Mouse (Mus musculus) stomach, embryonic 14.5 days (tissue): ENCODE measurements around the gene Ubash3b. TPM values are rescaled to one million over a fixed set of nuclear protein-coding genes. Genes with fewer than 3 reads are reported as not detected.

Source experiments
- ATAC-seq: fragments of 200-750 bp; cut with Nextera tagmentation; 2 replicates; pipeline ENCODE4 v1.8.0; 2017; ENCODE audit warnings: low read depth, moderate TSS enrichment; ENCODE audit not compliant: insufficient number of reproducible peaks, insufficient read depth, low FRiP score
- H3K27ac ChIP-seq: fragments of 300-500 bp; sonication (generic); 2 replicates; pipeline ENCODE4 v1.5.1; 2014; ENCODE audit warnings: mild to moderate bottlenecking, low read length, moderate library complexity, mixed read lengths
- H3K27me3 ChIP-seq: fragments of 300-500 bp; sonication (generic); 2 replicates; pipeline ENCODE4 v1.6.1; 2014; ENCODE audit warnings: low read length, control low read depth, mixed read lengths; ENCODE audit not compliant: control insufficient read depth, insufficient read depth
- H3K36me3 ChIP-seq: fragments of 300-500 bp; sonication (generic); 2 replicates; pipeline ENCODE4 v1.6.1; 2014; ENCODE audit warnings: mild to moderate bottlenecking, control low read depth, low read length, moderate library complexity, mixed read lengths; ENCODE audit not compliant: control insufficient read depth, insufficient read depth
- H3K4me1 ChIP-seq: fragments of 300-500 bp; sonication (generic); 2 replicates; pipeline ENCODE4 v1.6.1; 2014; ENCODE audit warnings: low read length, control low read depth, mixed read lengths; ENCODE audit not compliant: control insufficient read depth, insufficient read depth
- H3K4me2 ChIP-seq: fragments of 300-500 bp; sonication (generic); replicated peaks from 2 replicates; pipeline ENCODE4 v1.6.1; 2014; ENCODE audit warnings: low read depth, low read length, control low read depth
- H3K4me3 ChIP-seq: fragments of 300-500 bp; sonication (generic); 2 replicates; pipeline ENCODE4 v1.5.1; 2014; ENCODE audit warnings: low read depth, low read length, control low read depth
- H3K9ac ChIP-seq: fragments of 300-500 bp; sonication (generic); replicated peaks from 2 replicates; pipeline ENCODE4 v1.6.1; 2014; ENCODE audit warnings: low read depth, mild to moderate bottlenecking, control low read depth, low read length, moderate library complexity, mixed read lengths
- H3K9me3 ChIP-seq: fragments of 300-500 bp; sonication (generic); 2 replicates; pipeline ENCODE4 v1.6.1; 2016; ENCODE audit warnings: low read depth, low read length, control low read depth; ENCODE audit not compliant: control insufficient read depth
- WGBS: fragments of 180-500 bp; shearing (Covaris S2); extraction: QIAGEN DNeasy Blood & Tissue Kit; methylation state at CpG from one replicate; pipeline ENCODE4 v1.1.7; 2014; 5-methylcytosine and 5-hydroxymethylcytosine counted together
- polyA plus RNA-seq: library from polyadenylated mRNA; unstranded; fragments of >200 nt; fragmentation: Nextera tagmentation; extraction: Ambion mirVana; gene quantifications from 2 replicates; pipeline ENCODE4 v1.2.1, GENCODE M21; 2014

Ubash3b gene
- polyA plus RNA-seq, 1 experiment from 2014 or later, result 3.7 TPM

DNA sequence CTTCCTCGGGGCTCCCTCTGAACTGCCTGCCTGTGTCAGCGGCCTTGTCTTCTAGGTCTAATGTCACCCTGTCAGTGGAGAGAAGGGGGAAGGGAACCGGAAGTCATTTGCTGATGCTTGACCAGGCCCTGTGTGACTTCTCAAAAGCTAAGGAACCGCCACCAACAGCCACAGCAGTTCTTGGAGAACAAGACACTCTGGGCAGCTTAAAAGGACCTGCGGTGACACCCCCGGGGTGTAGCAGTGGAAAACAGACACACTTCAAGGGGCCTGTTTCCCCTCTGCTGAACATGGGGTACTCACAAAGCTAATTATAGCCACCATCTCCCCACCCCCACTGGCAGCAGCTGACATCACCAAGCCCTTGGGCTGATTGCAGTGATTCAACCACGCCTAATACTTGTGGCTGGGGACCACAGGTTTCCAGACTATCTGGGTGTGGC lies 56.3 kb downstream of the Ubash3b start:
- Histone ChIP-seq H3K4me3 (no peak overlapping the region), H3K4me2 (no peak overlapping the region), H3K9ac (no peak overlapping the region), H3K36me3 (no peaks in the 10 kb centered on the region), H3K9me3 (no peaks in the 10 kb centered on the region), H3K27ac (no peak overlapping the region), H3K27me3 (no peaks in the 10 kb centered on the region), H3K4me1 (peaks cover 4% of the 10 kb centered on the region; the same call in 1 of the 2 replicates)
- 55% methylated on average over 7 of the region's 7 CpGs for WGBS
- no peak for ATAC-seq

DNA sequence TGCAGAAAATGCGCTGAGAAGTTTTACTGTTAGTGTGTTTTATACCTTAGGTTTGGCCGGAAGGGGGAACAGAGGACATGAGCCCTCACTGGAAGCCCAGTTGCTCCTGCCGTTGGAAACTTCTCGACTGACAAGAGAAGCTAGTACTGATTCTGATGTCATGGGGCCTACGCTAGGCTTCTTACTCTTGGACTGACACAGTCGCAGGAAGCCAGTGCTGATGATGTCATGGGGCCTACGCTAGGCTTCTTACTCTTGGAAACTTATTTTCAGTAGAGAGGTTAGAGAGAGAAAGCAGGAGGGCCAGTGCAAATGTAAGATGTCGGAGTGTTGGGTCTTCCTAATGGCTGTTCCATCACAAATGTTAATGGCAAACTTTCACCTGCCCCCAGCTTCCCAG lies 57.8 kb downstream of the Ubash3b start:
- H3K27me3 ChIP-seq, result no peaks in the 10 kb centered on the region
- no peak for ATAC-seq
- H3K9ac ChIP-seq, result no peak overlapping the region
- no peak overlapping the region for H3K4me2 ChIP-seq
- H3K27ac ChIP-seq, result no peak overlapping the region
- no peak overlapping the region for H3K4me3 ChIP-seq
- H3K4me1 ChIP-seq, result peaks cover 4% of the 10 kb centered on the region; the same call in 1 of the 2 replicates
- WGBS, result 97% methylated on average over 8 of the region's 8 CpGs
- no peaks in the 10 kb centered on the region for H3K36me3 ChIP-seq
- no peaks in the 10 kb centered on the region for H3K9me3 ChIP-seq

DNA sequence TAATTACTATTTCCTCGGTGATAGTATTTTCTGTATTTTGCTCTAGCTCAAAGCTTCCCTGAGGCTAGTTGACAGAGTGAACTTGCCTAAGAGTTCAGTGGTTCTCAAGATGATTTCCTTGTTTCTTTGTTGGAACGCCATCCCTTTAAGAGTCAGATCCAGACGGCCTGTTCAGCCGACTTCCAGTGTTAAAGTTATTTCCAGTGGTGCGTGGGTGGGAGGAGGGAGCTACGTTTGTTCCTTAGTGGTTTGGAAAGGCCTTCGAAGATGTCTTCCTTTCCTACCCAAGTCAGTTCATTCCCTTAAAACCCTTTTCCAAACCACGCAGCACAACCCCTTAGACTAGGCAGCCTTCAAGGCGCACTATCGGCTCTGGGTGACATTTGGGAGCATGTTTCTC lies 58.9 kb downstream of the Ubash3b start:
- no peak overlapping the region for H3K9ac ChIP-seq
- H3K4me3 ChIP-seq, result no peak overlapping the region
- H3K27ac ChIP-seq, result no peak overlapping the region
- H3K9me3 ChIP-seq, result no peaks in the 10 kb centered on the region
- H3K27me3 ChIP-seq, result no peaks in the 10 kb centered on the region
- no peak overlapping the region for H3K4me2 ChIP-seq
- no peaks in the 10 kb centered on the region for H3K36me3 ChIP-seq
- WGBS, result 73% methylated on average over 10 of the region's 10 CpGs
- H3K4me1 ChIP-seq, result peaks cover 4% of the 10 kb centered on the region; the same call in 1 of the 2 replicates
- no peak for ATAC-seq

DNA sequence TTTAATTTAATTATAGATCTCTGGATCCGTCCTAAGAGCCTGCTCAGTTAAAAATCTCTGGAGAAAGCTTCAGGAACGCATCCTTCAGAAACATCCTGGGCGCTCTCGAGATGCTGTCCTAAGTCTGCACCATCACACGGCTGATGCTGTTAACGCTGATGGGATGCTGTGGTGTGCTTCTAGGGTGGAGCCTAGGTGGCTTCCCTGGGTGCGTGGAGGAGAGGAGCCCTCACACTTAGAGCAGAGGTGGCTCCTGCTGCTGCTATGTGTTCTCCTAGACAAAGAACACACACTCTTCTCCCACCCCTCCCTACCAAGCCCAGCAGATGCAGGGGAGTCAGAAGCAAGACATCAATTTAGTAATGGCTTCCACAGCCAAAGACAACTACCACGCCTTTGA lies 61.6 kb downstream of the Ubash3b start:
- H3K4me3 ChIP-seq, result no peak overlapping the region
- no peak overlapping the region for H3K4me2 ChIP-seq
- H3K27me3 ChIP-seq, result no peaks in the 10 kb centered on the region
- H3K36me3 ChIP-seq, result no peaks in the 10 kb centered on the region
- no peak overlapping the region for H3K27ac ChIP-seq
- no peak for ATAC-seq
- WGBS, result 77% methylated on average over 8 of the region's 8 CpGs
- H3K4me1 ChIP-seq, result no peaks in the 10 kb centered on the region
- no peaks in the 10 kb centered on the region for H3K9me3 ChIP-seq
- H3K9ac ChIP-seq, result no peak overlapping the region

DNA sequence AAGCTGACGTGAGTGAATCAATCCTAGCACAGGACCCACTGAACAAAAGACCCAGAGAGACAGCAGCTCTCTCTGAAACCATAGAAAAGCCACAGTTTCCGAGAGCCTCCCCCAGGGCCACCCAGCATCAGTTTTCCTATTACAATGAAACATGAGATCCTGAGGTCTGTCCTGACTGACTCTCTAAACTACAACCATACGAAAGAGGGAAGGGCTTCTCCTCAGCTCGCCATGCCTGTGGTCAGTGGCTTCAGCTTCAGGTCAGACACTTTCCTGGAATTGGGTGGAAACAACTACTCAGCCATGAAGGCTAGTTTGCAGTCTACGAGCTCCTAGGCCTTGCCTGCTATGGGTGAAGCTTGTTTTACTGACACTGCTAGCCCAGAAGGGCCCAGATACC lies 62.4 kb downstream of the Ubash3b start:
- H3K9ac ChIP-seq, result no peak overlapping the region
- H3K27me3 ChIP-seq, result no peaks in the 10 kb centered on the region
- no peaks in the 10 kb centered on the region for H3K9me3 ChIP-seq
- H3K27ac ChIP-seq, result no peak overlapping the region
- no peak overlapping the region for H3K4me2 ChIP-seq
- ATAC-seq, result no peak
- WGBS, result 60% methylated on average over 5 of the region's 5 CpGs
- no peak overlapping the region for H3K4me3 ChIP-seq
- no peaks in the 10 kb centered on the region for H3K4me1 ChIP-seq
- H3K36me3 ChIP-seq, result no peaks in the 10 kb centered on the region

DNA sequence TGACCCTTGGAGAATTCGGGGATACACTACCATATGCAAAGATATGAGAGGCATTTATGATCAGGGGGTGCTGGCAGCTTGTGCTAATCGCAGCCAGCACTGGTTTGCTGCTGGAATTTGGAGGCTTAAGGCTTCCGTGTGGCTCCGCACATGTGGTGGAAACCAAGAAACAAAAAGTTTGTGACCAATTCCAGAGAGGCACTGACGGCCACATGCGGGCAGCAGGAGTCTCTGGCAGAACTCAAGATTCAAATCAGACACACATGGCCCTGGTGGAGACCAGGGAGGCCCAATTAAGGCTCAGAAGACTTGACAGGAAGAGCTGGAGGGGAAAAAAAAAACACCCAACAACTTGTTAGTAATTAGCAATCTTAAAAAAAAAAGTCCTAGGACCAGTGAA lies 63.4 kb downstream of the Ubash3b start:
- Histone ChIP-seq H3K9me3 (no peaks in the 10 kb centered on the region), H3K27me3 (no peaks in the 10 kb centered on the region), H3K9ac (no peak overlapping the region), H3K27ac (no peak overlapping the region), H3K4me3 (no peak overlapping the region), H3K4me2 (no peak overlapping the region), H3K36me3 (no peaks in the 10 kb centered on the region), H3K4me1 (no peaks in the 10 kb centered on the region)
- ATAC-seq, result no peak
- 84% methylated on average over 6 of the region's 6 CpGs for WGBS

DNA sequence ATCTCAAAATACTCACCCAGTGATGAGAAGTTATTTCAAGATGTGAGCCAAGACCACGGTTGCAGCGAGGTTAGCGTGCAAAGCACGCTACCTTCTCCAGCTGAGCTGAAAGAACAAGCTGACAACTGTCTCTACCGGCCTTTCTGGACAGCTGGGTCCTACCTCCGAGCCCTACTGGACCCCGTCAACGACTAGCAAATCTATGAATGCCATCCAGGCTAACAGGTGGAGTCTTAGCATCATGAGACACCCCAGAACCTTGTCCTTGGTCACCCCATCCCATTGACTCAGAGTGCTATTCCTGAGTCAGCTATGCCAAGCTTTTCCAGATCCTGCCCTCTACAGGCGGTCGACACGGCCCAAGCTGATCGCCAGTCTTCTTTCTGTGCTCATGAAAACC lies 69.5 kb downstream of the Ubash3b start:
- Histone ChIP-seq H3K36me3 (no peaks in the 10 kb centered on the region), H3K27ac (no peak overlapping the region), H3K9ac (no peak overlapping the region), H3K4me3 (no peak overlapping the region), H3K9me3 (no peaks in the 10 kb centered on the region), H3K4me2 (no peak overlapping the region), H3K27me3 (no peaks in the 10 kb centered on the region), H3K4me1 (no peaks in the 10 kb centered on the region)
- ATAC-seq, result no peak
- 90% methylated on average over 12 of the region's 12 CpGs for WGBS

DNA sequence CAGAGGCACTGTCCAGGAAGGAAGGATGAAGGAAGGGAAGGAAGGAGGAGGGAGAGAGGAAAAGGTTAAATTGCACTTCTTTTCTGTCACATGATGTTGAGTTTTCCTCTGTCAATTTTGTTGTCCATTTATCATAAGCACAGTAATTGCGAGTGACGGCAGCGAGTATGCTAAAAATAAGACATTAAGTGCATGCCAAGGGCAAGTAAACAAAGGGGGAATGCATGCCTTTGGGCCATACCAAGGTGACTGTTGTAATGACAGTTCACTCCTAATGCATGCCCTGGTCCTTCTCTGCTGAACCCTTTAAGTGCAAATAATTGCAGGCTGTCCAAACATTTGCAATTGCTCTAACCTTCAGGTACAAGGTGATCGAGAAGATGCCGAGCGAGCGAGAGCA lies 70.3 kb downstream of the Ubash3b start:
- Histone ChIP-seq H3K4me3 (no peak overlapping the region), H3K4me2 (no peak overlapping the region), H3K9me3 (no peaks in the 10 kb centered on the region), H3K27me3 (no peaks in the 10 kb centered on the region), H3K27ac (no peak overlapping the region), H3K9ac (no peak overlapping the region), H3K36me3 (no peaks in the 10 kb centered on the region), H3K4me1 (no peaks in the 10 kb centered on the region)
- no peak for ATAC-seq
- WGBS, result 34% methylated on average over 7 of the region's 7 CpGs

DNA sequence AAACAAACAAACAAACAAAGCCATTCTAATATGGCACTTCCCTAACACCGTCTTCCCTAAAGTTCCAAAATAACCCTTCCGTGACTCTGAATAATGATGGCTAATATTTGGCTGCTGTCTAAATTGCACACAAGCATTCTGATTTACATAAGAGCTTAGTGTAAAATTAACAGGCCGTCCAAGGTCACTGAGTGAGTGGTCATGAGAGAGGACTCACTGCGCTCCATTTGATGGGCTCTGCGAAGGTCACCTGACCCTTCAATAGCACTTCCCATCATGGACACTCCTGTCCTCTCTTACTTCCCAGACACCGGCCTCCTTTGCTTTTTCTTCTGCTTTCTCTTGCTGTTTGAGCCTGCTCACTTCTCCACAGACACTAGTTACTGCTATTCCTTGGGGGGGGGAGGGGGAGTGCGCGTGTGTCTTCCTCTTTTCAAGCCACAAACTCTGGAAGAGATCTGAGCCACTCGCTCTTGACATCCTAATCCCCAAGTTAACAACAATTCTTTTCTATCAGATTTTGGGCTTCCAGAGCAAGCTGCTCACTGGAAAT lies 73.6 kb downstream of the Ubash3b start:
- H3K9ac ChIP-seq, result no peak overlapping the region
- H3K36me3 ChIP-seq, result no peaks in the 10 kb centered on the region
- no peaks in the 10 kb centered on the region for H3K27me3 ChIP-seq
- H3K4me1 ChIP-seq, result peaks cover 13% of the 10 kb centered on the region
- no peak overlapping the region for H3K27ac ChIP-seq
- no peak overlapping the region for H3K4me3 ChIP-seq
- no peak for ATAC-seq
- WGBS, result 52% methylated on average over 9 of the region's 9 CpGs
- no peaks in the 10 kb centered on the region for H3K9me3 ChIP-seq
- no peak overlapping the region for H3K4me2 ChIP-seq
